Mouse (Mus musculus): Measurements from ENCODE around the gene Trmu. TPM values are rescaled to one million over a fixed set of nuclear protein-coding genes. Genes with fewer than 3 reads are reported as not detected.
A peak's percentile ranks its signal among the peaks of the same experiment; 100 is the strongest.

The Trmu gene
- polyA plus RNA-seq, 1 experiment = 10.4 TPM

- Histone ChIP-seq H3K79me2 (ENCODE audit: control insufficient read depth, insufficient read depth) (no peaks in the 10 kb centered on the region), H3ac (ENCODE audit: control insufficient read depth, insufficient read length, low read depth) (no peak overlapping the region), H3K4me3 (ENCODE audit: insufficient read depth, poor library complexity, severe bottlenecking) (no peak overlapping the region), H3K79me3 (ENCODE audit: low read depth) (no peaks in the 10 kb centered on the region), H3K27me3 (ENCODE audit: control insufficient read depth, insufficient read depth, insufficient read length) (peaks cover 51% of the 10 kb centered on the region), H3K36me3 (ENCODE audit: control insufficient read depth, insufficient read depth) (no peaks in the 10 kb centered on the region)
- no peak for TF ChIP-seq MYOG (IDR thresholded peaks at IDR 0.05; ENCODE audit: control insufficient read depth, extremely low read depth, insufficient read length)
- no peak for TF ChIP-seq CEBPB (IDR thresholded peaks at IDR 0.05; ENCODE audit: low read depth)
- no peak for TF ChIP-seq USF1 (IDR thresholded peaks at IDR 0.05; ENCODE audit: low read depth)
- TF ChIP-seq MAX (IDR thresholded peaks at IDR 0.05) = no peak
- no peak for TF ChIP-seq FOSL1 (IDR thresholded peaks at IDR 0.05; ENCODE audit: insufficient read depth, low read length, poor library complexity, severe bottlenecking)
- no peak for TF ChIP-seq CTCF (IDR thresholded peaks at IDR 0.05; ENCODE audit: control insufficient read depth, insufficient read depth, insufficient read length)
- no peak for TF ChIP-seq MYOD1 (IDR thresholded peaks at IDR 0.05; ENCODE audit: control insufficient read depth, insufficient read length, low read depth)
Observed at GRCm38 (mm10) chr15:85836887-85837286, 42.2 kb upstream of the Trmu start.

DNA sequence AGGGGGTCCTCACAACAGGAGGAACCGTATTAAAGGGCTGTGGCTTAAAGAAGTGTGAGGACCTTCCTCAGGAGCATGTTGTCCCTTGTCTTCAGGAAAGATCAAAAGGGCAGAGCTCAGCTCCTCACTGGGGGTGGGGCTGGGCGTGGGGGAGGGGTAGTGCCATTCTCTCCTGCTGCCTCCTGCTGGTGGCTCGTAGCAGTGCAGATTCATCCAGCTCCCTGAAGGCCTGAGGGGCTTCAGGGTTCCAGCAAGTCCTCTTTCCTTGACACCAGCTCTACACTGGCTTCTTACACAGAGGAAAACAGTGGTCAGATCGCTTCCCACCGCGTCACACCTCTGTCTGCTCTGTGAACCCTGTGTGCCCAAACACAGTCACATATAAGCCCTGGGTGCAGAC, 38.1 kb upstream of the Trmu start:
- Histone ChIP-seq H3K27me3 (ENCODE audit: control insufficient read depth, insufficient read depth, insufficient read length) (peaks cover 64% of the 10 kb centered on the region), H3K79me3 (ENCODE audit: low read depth) (no peaks in the 10 kb centered on the region), H3ac (ENCODE audit: control insufficient read depth, insufficient read length, low read depth) (no peak overlapping the region), H3K79me2 (ENCODE audit: control insufficient read depth, insufficient read depth) (no peaks in the 10 kb centered on the region), H3K4me3 (ENCODE audit: insufficient read depth, poor library complexity, severe bottlenecking) (no peak overlapping the region), H3K36me3 (ENCODE audit: control insufficient read depth, insufficient read depth) (no peaks in the 10 kb centered on the region)
- TF ChIP-seq CTCF (IDR thresholded peaks at IDR 0.05; ENCODE audit: control insufficient read depth, insufficient read depth, insufficient read length) (peak; percentile 25), FOSL1 (IDR thresholded peaks at IDR 0.05; ENCODE audit: insufficient read depth, low read length, poor library complexity, severe bottlenecking) (no peak)

DNA sequence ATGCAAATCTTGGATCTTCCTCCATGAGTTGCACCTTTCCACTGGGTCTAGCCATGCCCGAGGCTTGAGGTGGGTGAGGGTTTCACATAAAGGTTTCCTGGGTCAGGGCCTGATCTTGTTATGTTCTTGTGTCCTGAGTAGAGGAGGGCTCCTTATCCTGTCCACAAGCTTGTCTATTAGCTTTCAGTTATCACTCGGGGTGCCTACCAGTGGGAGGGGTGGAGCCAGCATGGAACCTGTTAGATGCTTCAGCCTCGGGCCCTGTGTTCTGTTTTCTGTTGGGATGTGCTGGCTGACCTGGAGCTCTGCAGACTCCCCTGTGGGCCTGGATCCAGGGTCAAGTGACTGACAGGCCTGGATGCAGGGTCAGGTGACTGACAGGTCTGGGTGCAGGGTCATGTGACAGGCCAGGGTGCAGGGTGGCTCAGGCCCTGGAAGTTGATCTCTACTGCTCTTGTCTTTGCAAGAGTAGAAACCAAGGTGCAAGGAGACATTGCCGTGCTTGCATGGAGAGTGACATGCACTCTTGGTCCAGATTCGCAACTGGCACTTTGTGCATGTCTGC, 37.2 kb upstream of the Trmu start:
- Histone ChIP-seq H3K79me2 (ENCODE audit: control insufficient read depth, insufficient read depth) (no peaks in the 10 kb centered on the region), H3K27me3 (ENCODE audit: control insufficient read depth, insufficient read depth, insufficient read length) (peaks cover 65% of the 10 kb centered on the region), H3ac (ENCODE audit: control insufficient read depth, insufficient read length, low read depth) (no peak overlapping the region), H3K36me3 (ENCODE audit: control insufficient read depth, insufficient read depth) (no peaks in the 10 kb centered on the region), H3K79me3 (ENCODE audit: low read depth) (no peaks in the 10 kb centered on the region), H3K4me3 (ENCODE audit: insufficient read depth, poor library complexity, severe bottlenecking) (no peak overlapping the region)
- TF ChIP-seq MYOD1 (IDR thresholded peaks at IDR 0.05; ENCODE audit: control insufficient read depth, insufficient read length, low read depth) (no peak), FOSL1 (IDR thresholded peaks at IDR 0.05; ENCODE audit: insufficient read depth, low read length, poor library complexity, severe bottlenecking) (no peak), MAX (IDR thresholded peaks at IDR 0.05) (no peak), CEBPB (IDR thresholded peaks at IDR 0.05; ENCODE audit: low read depth) (no peak), USF1 (IDR thresholded peaks at IDR 0.05; ENCODE audit: low read depth) (no peak)

DNA sequence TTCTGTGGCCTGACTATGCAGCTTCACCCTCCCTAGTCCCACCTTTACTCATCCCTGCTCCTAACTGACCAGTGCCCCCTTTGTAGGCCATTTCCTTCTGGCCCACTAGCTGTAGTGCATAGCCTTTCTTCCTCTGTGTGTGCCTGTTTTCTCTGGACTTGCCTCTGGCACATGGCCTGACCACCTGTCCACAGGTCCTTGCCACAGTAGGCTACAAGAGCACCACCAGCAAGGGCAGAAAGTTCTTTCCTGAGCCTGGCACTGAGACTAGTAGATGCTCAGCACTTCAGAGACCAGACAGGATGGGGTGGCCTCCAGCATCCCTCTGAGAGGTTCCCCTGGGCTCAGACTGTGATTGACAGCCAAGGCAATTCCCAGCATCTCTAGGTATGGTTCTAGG, 34.0 kb upstream of the Trmu start:
- no peaks in the 10 kb centered on the region for H3K79me2 ChIP-seq (ENCODE audit: control insufficient read depth, insufficient read depth)
- peaks cover 68% of the 10 kb centered on the region for H3K27me3 ChIP-seq (ENCODE audit: control insufficient read depth, insufficient read depth, insufficient read length)
- no peaks in the 10 kb centered on the region for H3K36me3 ChIP-seq (ENCODE audit: control insufficient read depth, insufficient read depth)
- H3K4me3 ChIP-seq (ENCODE audit: insufficient read depth, poor library complexity, severe bottlenecking) = no peak overlapping the region
- TF ChIP-seq CTCF (IDR thresholded peaks at IDR 0.05; ENCODE audit: control insufficient read depth, insufficient read depth, insufficient read length) = no peak
- no peak for TF ChIP-seq FOSL1 (IDR thresholded peaks at IDR 0.05; ENCODE audit: insufficient read depth, low read length, poor library complexity, severe bottlenecking)
- no peak for TF ChIP-seq USF1 (IDR thresholded peaks at IDR 0.05; ENCODE audit: low read depth)
- no peak for TF ChIP-seq CEBPB (IDR thresholded peaks at IDR 0.05; ENCODE audit: low read depth)
- no peak for TF ChIP-seq MAX (IDR thresholded peaks at IDR 0.05)
- no peak for TF ChIP-seq MYOG (IDR thresholded peaks at IDR 0.05; ENCODE audit: control insufficient read depth, extremely low read depth, insufficient read length)
- no peak for TF ChIP-seq MYOD1 (IDR thresholded peaks at IDR 0.05; ENCODE audit: control insufficient read depth, insufficient read length, low read depth)
- no peak overlapping the region for H3ac ChIP-seq (ENCODE audit: control insufficient read depth, insufficient read length, low read depth)
- H3K79me3 ChIP-seq (ENCODE audit: low read depth) = no peaks in the 10 kb centered on the region

- TF ChIP-seq MAX (IDR thresholded peaks at IDR 0.05) = no peak
- no peak for TF ChIP-seq MYOG (IDR thresholded peaks at IDR 0.05; ENCODE audit: control insufficient read depth, extremely low read depth, insufficient read length)
- TF ChIP-seq CTCF (IDR thresholded peaks at IDR 0.05; ENCODE audit: control insufficient read depth, insufficient read depth, insufficient read length) = no peak
- no peak for TF ChIP-seq USF1 (IDR thresholded peaks at IDR 0.05; ENCODE audit: low read depth)
- no peak for TF ChIP-seq CEBPB (IDR thresholded peaks at IDR 0.05; ENCODE audit: low read depth)
- no peak for TF ChIP-seq FOSL1 (IDR thresholded peaks at IDR 0.05; ENCODE audit: insufficient read depth, low read length, poor library complexity, severe bottlenecking)
- no peak for TF ChIP-seq MYOD1 (IDR thresholded peaks at IDR 0.05; ENCODE audit: control insufficient read depth, insufficient read length, low read depth)
- H3K36me3 ChIP-seq (ENCODE audit: control insufficient read depth, insufficient read depth) = no peaks in the 10 kb centered on the region
- no peaks in the 10 kb centered on the region for H3K79me2 ChIP-seq (ENCODE audit: control insufficient read depth, insufficient read depth)
- H3K27me3 ChIP-seq (ENCODE audit: control insufficient read depth, insufficient read depth, insufficient read length) = peaks cover 75% of the 10 kb centered on the region
- no peaks in the 10 kb centered on the region for H3K79me3 ChIP-seq (ENCODE audit: low read depth)
- H3K4me3 ChIP-seq (ENCODE audit: insufficient read depth, poor library complexity, severe bottlenecking) = no peak overlapping the region
- no peak overlapping the region for H3ac ChIP-seq (ENCODE audit: control insufficient read depth, insufficient read length, low read depth)
Observed at GRCm38 (mm10) chr15:85851656-85852392, 27.3 kb upstream of the Trmu start.
